Mouse (Mus musculus): Measurements from ENCODE around the gene Scgb1b27.
"Not testable (repeated sequence)": the region's sequence is repeated elsewhere in the genome, so short reads cannot be mapped to it uniquely, and the experiment has no call there.

Gene Scgb1b27

DNA sequence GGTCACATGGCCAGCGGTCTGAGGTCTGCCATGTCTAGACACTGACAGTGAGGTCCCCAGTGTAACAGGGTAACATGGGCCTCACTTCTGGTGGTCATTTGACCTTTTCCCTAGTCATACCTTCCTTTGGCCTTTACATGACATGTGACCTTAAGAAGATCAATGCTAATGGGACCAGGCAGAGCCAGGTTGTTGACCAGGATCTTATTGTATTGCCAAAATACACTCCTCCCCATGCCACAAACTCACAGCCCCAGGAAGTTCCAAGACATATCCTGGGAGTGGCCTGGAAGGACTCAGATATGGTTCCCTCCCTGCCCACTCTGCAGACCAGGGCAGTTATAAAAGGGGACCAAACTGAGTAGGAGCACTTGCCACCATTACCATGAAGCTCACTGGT, at the start of gene Scgb1b27:
Gene Scgb1b27 (plus strand): TSS at position 301 of the 400 bp plus-strand sequence.
- not testable (repeated sequence) for DNase-seq

- DNase-seq: peak; percentile 2
Observed at GRCm38 (mm10) chr7:33982281-33982680, 39.0 kb upstream of the Scgb1b27 start.

- no peak for DNase-seq
Observed at GRCm38 (mm10) chr7:34013842-34014241, 7.4 kb upstream of the Scgb1b27 start, which contains the start of gene Scgb2b27. TSS of gene Scgb2b27 (minus strand) at chr7:34013942.

DNA sequence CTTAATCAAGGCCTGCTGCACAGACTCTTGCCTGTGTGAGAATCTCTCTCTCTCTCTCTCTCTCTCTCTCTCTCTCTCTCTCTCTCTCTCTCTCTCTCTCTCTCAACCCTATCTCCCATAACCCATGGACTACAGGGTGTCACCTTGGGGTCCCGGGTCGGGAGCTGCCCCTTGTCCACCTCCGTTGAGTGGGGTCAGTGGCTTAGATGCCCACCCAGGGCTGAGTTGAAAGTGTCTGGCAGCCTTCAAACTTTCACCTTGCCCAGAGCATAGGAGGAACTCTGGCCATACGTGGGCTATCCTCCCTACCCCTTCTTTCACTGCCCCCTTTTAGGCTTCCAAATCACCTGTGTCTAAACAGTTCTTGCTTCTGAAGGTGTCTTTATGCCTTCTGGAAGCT, 4.4 kb downstream of the Scgb1b27 start:
- no peak for DNase-seq

GRCm38 (mm10) chr7:34027202-34027601, 5.9 kb downstream of the Scgb1b27 start:
- not testable (repeated sequence) for DNase-seq

- DNase-seq: no peak
Observed at GRCm38 (mm10) chr7:34030026-34030425, 8.7 kb downstream of the Scgb1b27 start.

GRCm38 (mm10) chr7:34034579-34034978, 13.3 kb downstream of the Scgb1b27 start:
- not testable (repeated sequence) for DNase-seq

GRCm38 (mm10) chr7:34036076-34036815, 15.0 kb downstream of the Scgb1b27 start:
- not testable (repeated sequence) for DNase-seq

DNA sequence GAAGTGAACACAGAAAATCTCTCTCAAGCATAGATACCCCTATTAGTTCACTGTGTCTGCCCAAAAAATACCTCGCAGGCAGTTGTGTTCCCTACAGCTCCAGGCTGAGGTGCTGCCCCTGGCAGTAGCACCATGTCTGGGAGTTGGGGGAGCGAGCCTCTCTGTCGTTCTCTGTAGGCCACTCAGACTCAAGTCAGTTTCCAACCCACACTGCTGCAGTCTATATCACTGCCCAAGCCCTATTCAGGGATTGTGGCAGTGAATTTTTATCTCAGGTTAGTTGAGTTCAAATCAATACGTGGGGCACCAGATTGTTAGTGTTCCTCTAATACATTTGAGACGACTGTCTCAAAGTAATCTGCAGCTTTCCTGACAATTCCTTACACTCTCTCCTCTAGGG, 46.8 kb downstream of the Scgb1b27 start:
- not testable (repeated sequence) for DNase-seq
